Mouse (Mus musculus): Measurements from ENCODE around the gene Kxd1. TPM values are rescaled to one million over a fixed set of nuclear protein-coding genes. Genes with fewer than 3 reads are reported as not detected.

Gene Kxd1
- polyA plus RNA-seq, 1 experiment from 2014 or later, result 81.8 TPM

- H3K27me3 ChIP-seq (ENCODE audit: insufficient read depth, low read length), result peaks cover 47% of the 10 kb centered on the region
- H3K27ac ChIP-seq, result no peak overlapping the region
- H3K9ac ChIP-seq (ENCODE audit: low read depth, low read length), result no peak overlapping the region
- 66% methylated on average over 7 of the region's 7 CpGs for WGBS
- ATAC-seq (replicated peaks; ENCODE audit: low FRiP score, low read depth) (no peak), DNase-seq (ENCODE audit: low spot score) (no peak)
- H3K36me3 ChIP-seq (ENCODE audit: insufficient read depth, low read length), result no peaks in the 10 kb centered on the region
- H3K9me3 ChIP-seq (replicated peaks; ENCODE audit: low read length), result no peaks in the 10 kb centered on the region
- no peak overlapping the region for H3K4me2 ChIP-seq (ENCODE audit: low read length)
- peaks cover 24% of the 10 kb centered on the region for H3K4me1 ChIP-seq (replicated peaks; ENCODE audit: insufficient read depth, low read length)
- no peak for TF ChIP-seq CTCF (IDR thresholded peaks at IDR 0.05; ENCODE audit: low read depth)
- H3K4me3 ChIP-seq (replicated peaks; ENCODE audit: low read depth, low read length), result no peak overlapping the region
These were observed 41.5 kb downstream of the Kxd1 start for GRCm38 (mm10) chr8:70486191-70486681.

GRCm38 (mm10) chr8:70482943-70483342 lies 44.8 kb downstream of the Kxd1 start:
- 61% methylated on average over 2 of the region's 2 CpGs for WGBS
- Histone ChIP-seq H3K4me3 (replicated peaks; ENCODE audit: low read depth, low read length) (no peak overlapping the region), H3K4me1 (replicated peaks; ENCODE audit: insufficient read depth, low read length) (0 out of 2 replicates have a peak, but pooled peaks cover 5% of the 10 kb centered on the region), H3K4me2 (ENCODE audit: low read length) (no peak overlapping the region), H3K36me3 (ENCODE audit: insufficient read depth, low read length) (no peaks in the 10 kb centered on the region), H3K27me3 (ENCODE audit: insufficient read depth, low read length) (peaks cover 19% of the 10 kb centered on the region), H3K9me3 (replicated peaks; ENCODE audit: low read length) (no peaks in the 10 kb centered on the region), H3K9ac (ENCODE audit: low read depth, low read length) (no peak overlapping the region), H3K27ac (no peak overlapping the region)
- no peak for TF ChIP-seq CTCF (IDR thresholded peaks at IDR 0.05; ENCODE audit: low read depth)
- DNase-seq (ENCODE audit: low spot score), result no peak
- ATAC-seq (replicated peaks; ENCODE audit: low FRiP score, low read depth), result no peak

- WGBS, result 75% methylated on average over 3 of the region's 3 CpGs
- Histone ChIP-seq H3K27me3 (ENCODE audit: insufficient read depth, low read length) (peaks cover 14% of the 10 kb centered on the region), H3K4me1 (replicated peaks; ENCODE audit: insufficient read depth, low read length) (0 out of 2 replicates have a peak, but pooled peaks cover 3% of the 10 kb centered on the region), H3K4me2 (ENCODE audit: low read length) (no peak overlapping the region), H3K4me3 (replicated peaks; ENCODE audit: low read depth, low read length) (no peak overlapping the region), H3K36me3 (ENCODE audit: insufficient read depth, low read length) (no peaks in the 10 kb centered on the region), H3K27ac (no peak overlapping the region), H3K9me3 (replicated peaks; ENCODE audit: low read length) (no peaks in the 10 kb centered on the region), H3K9ac (ENCODE audit: low read depth, low read length) (no peak overlapping the region)
- no peak for TF ChIP-seq CTCF (IDR thresholded peaks at IDR 0.05; ENCODE audit: low read depth)
- no peak for ATAC-seq (replicated peaks; ENCODE audit: low FRiP score, low read depth)
- no peak for DNase-seq (ENCODE audit: low spot score)
These were observed 45.8 kb downstream of the Kxd1 start for GRCm38 (mm10) chr8:70481908-70482307.

- peak overlapping the region; percentile 54 for H3K27ac ChIP-seq
- H3K4me1 ChIP-seq (replicated peaks; ENCODE audit: insufficient read depth, low read length), result 0 out of 2 replicates have a peak, but pooled peaks cover 7% of the 10 kb centered on the region
- no peak for TF ChIP-seq CTCF (IDR thresholded peaks at IDR 0.05; ENCODE audit: low read depth)
- H3K4me2 ChIP-seq (ENCODE audit: low read length), result peak overlapping the region; percentile 83
- peak overlapping the region; percentile 89; the same call in 1 of the 2 replicates for H3K9ac ChIP-seq (ENCODE audit: low read depth, low read length)
- 4% methylated on average over 21 of the region's 21 CpGs for WGBS
- no peaks in the 10 kb centered on the region for H3K27me3 ChIP-seq (ENCODE audit: insufficient read depth, low read length)
- DNase-seq (ENCODE audit: low spot score) (peak; percentile 61), ATAC-seq (replicated peaks; ENCODE audit: low FRiP score, low read depth) (peak; percentile 57)
- no peaks in the 10 kb centered on the region for H3K36me3 ChIP-seq (ENCODE audit: insufficient read depth, low read length)
- no peaks in the 10 kb centered on the region for H3K9me3 ChIP-seq (replicated peaks; ENCODE audit: low read length)
- peak overlapping the region; percentile 76 for H3K4me3 ChIP-seq (replicated peaks; ENCODE audit: low read depth, low read length)
These were observed 50.3 kb downstream of the Kxd1 start for GRCm38 (mm10) chr8:70477269-70477982.

GRCm38 (mm10) chr8:70476333-70477268 lies 51.2 kb downstream of the Kxd1 start, which contains the start of gene Klhl26:
TSS of gene Klhl26 (minus strand) at chr8:70476968.
- whole genome bisulfite sequencing, result under 1% methylated on average over 53 of the region's 53 CpGs
- DNase-seq (ENCODE audit: low spot score) (peak; percentile 98), ATAC-seq (replicated peaks; ENCODE audit: low FRiP score, low read depth) (peak; percentile 92)
- no peaks in the 10 kb centered on the region for H3K9me3 ChIP-seq (replicated peaks; ENCODE audit: low read length)
- no peak for TF ChIP-seq CTCF (IDR thresholded peaks at IDR 0.05; ENCODE audit: low read depth)
- H3K4me2 ChIP-seq (ENCODE audit: low read length), result peak within 1 kb of the TSS; percentile 83
- H3K36me3 ChIP-seq (ENCODE audit: insufficient read depth, low read length), result no peaks in the 10 kb centered on the region
- H3K9ac ChIP-seq (ENCODE audit: low read depth, low read length), result peak within 1 kb of the TSS; percentile 89
- peak within 1 kb of the TSS; percentile 76 for H3K4me3 ChIP-seq (replicated peaks; ENCODE audit: low read depth, low read length)
- peak within 1 kb of the TSS; percentile 55 for H3K27ac ChIP-seq
- H3K4me1 ChIP-seq (replicated peaks; ENCODE audit: insufficient read depth, low read length), result 0 out of 2 replicates have a peak, but pooled peaks cover 7% of the 10 kb centered on the region
- no peaks in the 10 kb centered on the region for H3K27me3 ChIP-seq (ENCODE audit: insufficient read depth, low read length)

- no peak for DNase-seq (ENCODE audit: low spot score)
- ATAC-seq (replicated peaks; ENCODE audit: low FRiP score, low read depth), result no peak
- TF ChIP-seq CTCF (IDR thresholded peaks at IDR 0.05; ENCODE audit: low read depth), result no peak
- no peaks in the 10 kb centered on the region for H3K27me3 ChIP-seq (ENCODE audit: insufficient read depth, low read length)
- H3K9me3 ChIP-seq (replicated peaks; ENCODE audit: low read length), result no peaks in the 10 kb centered on the region
- H3K36me3 ChIP-seq (ENCODE audit: insufficient read depth, low read length), result no peaks in the 10 kb centered on the region
- H3K4me2 ChIP-seq (ENCODE audit: low read length), result no peak overlapping the region
- H3K27ac ChIP-seq, result no peak overlapping the region
- peaks cover 9% of the 10 kb centered on the region; the same call in 1 of the 2 replicates for H3K4me1 ChIP-seq (replicated peaks; ENCODE audit: insufficient read depth, low read length)
- no peak overlapping the region for H3K9ac ChIP-seq (ENCODE audit: low read depth, low read length)
- WGBS, result 100% methylated on average over 7 of the region's 7 CpGs
- H3K4me3 ChIP-seq (replicated peaks; ENCODE audit: low read depth, low read length), result no peak overlapping the region
These were observed 55.9 kb downstream of the Kxd1 start for GRCm38 (mm10) chr8:70471856-70472255.
